Mouse (Mus musculus) neural tube, postnatal 0 days (tissue): ENCODE data around the gene Satb1. TPM values are rescaled to one million over a fixed set of nuclear protein-coding genes. Genes with fewer than 3 reads are reported as not detected.

Experiments
- polyA plus RNA-seq: library from polyadenylated mRNA; unstranded; fragments of >200 nt; fragmentation: Nextera tagmentation; extraction: Ambion mirVana; gene quantifications from 2 replicates; pipeline ENCODE4 v1.2.1, GENCODE M21; 2015

Gene Satb1
- polyA plus RNA-seq: 29.4 and 31.6 TPM in 2 replicates

GRCm38 (mm10) chr17:51832900-51833577 is at the start of gene Satb1:
Gene Satb1 (minus strand): TSS chr17:51833290.

